Mouse (Mus musculus): ENCODE measurements around the gene Zbtb1. TPM values are rescaled to one million over a fixed set of nuclear protein-coding genes. Genes with fewer than 3 reads are reported as not detected.

The Zbtb1 gene
- total and polyA plus RNA-seq, 3 experiments = 1.1 to 3.9 (median 3.0) TPM

GRCm38 (mm10) chr12:76335641-76336040, 34.4 kb upstream of the Zbtb1 start:
- TF ChIP-seq CTCF (IDR thresholded peaks at IDR 0.05) (no peak), POLR2A (IDR thresholded peaks at IDR 0.05; ENCODE audit: insufficient read depth, low read depth, low read length) (no peak), EP300 (IDR thresholded peaks at IDR 0.05; ENCODE audit: insufficient read depth, low read depth, low read length) (no peak)
- no peak overlapping the region for H3K9ac ChIP-seq (ENCODE audit: low read depth, low read length)
- no peak overlapping the region for H3K4me3 ChIP-seq
- H3K36me3 ChIP-seq (ENCODE audit: control insufficient read depth, insufficient read depth, low read length) = no peaks in the 10 kb centered on the region
- no peak for DNase-seq
- H3K79me2 ChIP-seq (replicated peaks; ENCODE audit: control insufficient read depth, insufficient read depth, low read length) = no peaks in the 10 kb centered on the region
- WGBS = 80% methylated on average over 5 of the region's 5 CpGs
- intact Hi-C loops (cut with DNase I) = no loop called here
- H3K27me3 ChIP-seq (ENCODE audit: control insufficient read depth, insufficient read depth, low read length) = no peaks in the 10 kb centered on the region
- H3K27ac ChIP-seq = no peak overlapping the region
- H3K4me1 ChIP-seq (ENCODE audit: control insufficient read depth, insufficient read depth, low read length) = no peaks in the 10 kb centered on the region

GRCm38 (mm10) chr12:76336111-76336965, 33.7 kb upstream of the Zbtb1 start:
- intact Hi-C loops (cut with DNase I) = no loop called here
- DNase-seq = no peak
- no peak for TF ChIP-seq POLR2A (IDR thresholded peaks at IDR 0.05; ENCODE audit: insufficient read depth, low read depth, low read length)
- TF ChIP-seq EP300 (IDR thresholded peaks at IDR 0.05; ENCODE audit: insufficient read depth, low read depth, low read length) = no peak
- TF ChIP-seq CTCF (IDR thresholded peaks at IDR 0.05) = no peak
- Histone ChIP-seq H3K27ac (no peak overlapping the region), H3K36me3 (ENCODE audit: control insufficient read depth, insufficient read depth, low read length) (no peaks in the 10 kb centered on the region), H3K9ac (ENCODE audit: low read depth, low read length) (no peak overlapping the region), H3K27me3 (ENCODE audit: control insufficient read depth, insufficient read depth, low read length) (no peaks in the 10 kb centered on the region), H3K79me2 (replicated peaks; ENCODE audit: control insufficient read depth, insufficient read depth, low read length) (no peaks in the 10 kb centered on the region), H3K4me3 (no peak overlapping the region), H3K4me1 (ENCODE audit: control insufficient read depth, insufficient read depth, low read length) (peaks cover 1% of the 10 kb centered on the region)
- WGBS = 63% methylated on average over 17 of the region's 17 CpGs

GRCm38 (mm10) chr12:76341080-76341479, 29.0 kb upstream of the Zbtb1 start:
- Histone ChIP-seq H3K27me3 (ENCODE audit: control insufficient read depth, insufficient read depth, low read length) (no peaks in the 10 kb centered on the region), H3K4me3 (no peak overlapping the region), H3K79me2 (replicated peaks; ENCODE audit: control insufficient read depth, insufficient read depth, low read length) (no peaks in the 10 kb centered on the region), H3K36me3 (ENCODE audit: control insufficient read depth, insufficient read depth, low read length) (no peaks in the 10 kb centered on the region), H3K4me1 (ENCODE audit: control insufficient read depth, insufficient read depth, low read length) (peaks cover 1% of the 10 kb centered on the region), H3K27ac (no peak overlapping the region), H3K9ac (ENCODE audit: low read depth, low read length) (no peak overlapping the region)
- 3% methylated on average over 4 of the region's 4 CpGs for WGBS
- DNase-seq = peak in 1 of 2 experiments; percentile 40
- intact Hi-C loops (cut with DNase I) = loop anchor here (1.0 to 10.0 kb wide), 5 partner anchors 48 to 546 kb away; no protein-coding TSS in a partner anchor
- peak; percentile 87 for TF ChIP-seq CTCF (IDR thresholded peaks at IDR 0.05)
- no peak for TF ChIP-seq EP300 (IDR thresholded peaks at IDR 0.05; ENCODE audit: insufficient read depth, low read depth, low read length)
- TF ChIP-seq POLR2A (IDR thresholded peaks at IDR 0.05; ENCODE audit: insufficient read depth, low read depth, low read length) = no peak

- intact Hi-C loops (cut with DNase I) = loop anchor here (10.0 kb wide), 1 partner anchor 551 kb away; no protein-coding TSS in a partner anchor
- DNase-seq = peak in 1 of 2 experiments; percentile 22
- WGBS = 73% methylated on average over 6 of the region's 6 CpGs
Observed at GRCm38 (mm10) chr12:76345759-76346455, 24.2 kb upstream of the Zbtb1 start.

GRCm38 (mm10) chr12:76349680-76350220, 20.3 kb upstream of the Zbtb1 start:
- Histone ChIP-seq H3K27me3 (ENCODE audit: control insufficient read depth, insufficient read depth, low read length) (no peaks in the 10 kb centered on the region), H3K79me2 (replicated peaks; ENCODE audit: control insufficient read depth, insufficient read depth, low read length) (no peaks in the 10 kb centered on the region), H3K36me3 (ENCODE audit: control insufficient read depth, insufficient read depth, low read length) (no peaks in the 10 kb centered on the region), H3K4me1 (ENCODE audit: control insufficient read depth, insufficient read depth, low read length) (no peaks in the 10 kb centered on the region), H3K9ac (ENCODE audit: low read depth, low read length) (no peak overlapping the region), H3K4me3 (no peak overlapping the region), H3K27ac (no peak overlapping the region)
- WGBS = 73% methylated on average over 8 of the region's 8 CpGs
- TF ChIP-seq CTCF (IDR thresholded peaks at IDR 0.05) = no peak
- TF ChIP-seq POLR2A (IDR thresholded peaks at IDR 0.05; ENCODE audit: insufficient read depth, low read depth, low read length) = no peak
- no peak for TF ChIP-seq EP300 (IDR thresholded peaks at IDR 0.05; ENCODE audit: insufficient read depth, low read depth, low read length)
- intact Hi-C loops (cut with DNase I) = loop anchor here (10.0 kb wide), 1 partner anchor 555 kb away; no protein-coding TSS in a partner anchor
- no peak for DNase-seq

More at GRCm38 (mm10) chr12:76345759-76346455, 24.2 kb upstream of the Zbtb1 start:
- TF ChIP-seq POLR2A (IDR thresholded peaks at IDR 0.05; ENCODE audit: insufficient read depth, low read depth, low read length) (no peak), CTCF (IDR thresholded peaks at IDR 0.05) (peak; percentile 48)
- H3K4me1 ChIP-seq (ENCODE audit: control insufficient read depth, insufficient read depth, low read length) = peaks cover 1% of the 10 kb centered on the region
- H3K27ac ChIP-seq = no peak overlapping the region
- H3K4me3 ChIP-seq = no peak overlapping the region
- no peaks in the 10 kb centered on the region for H3K79me2 ChIP-seq (replicated peaks; ENCODE audit: control insufficient read depth, insufficient read depth, low read length)
- H3K36me3 ChIP-seq (ENCODE audit: control insufficient read depth, insufficient read depth, low read length) = no peaks in the 10 kb centered on the region
- H3K9ac ChIP-seq (ENCODE audit: low read depth, low read length) = no peak overlapping the region
- no peaks in the 10 kb centered on the region for H3K27me3 ChIP-seq (ENCODE audit: control insufficient read depth, insufficient read depth, low read length)
